Mouse (Mus musculus) liver, embryonic 15.5 days (tissue): ENCODE results near the gene Syne1. TPM values are rescaled to one million over a fixed set of nuclear protein-coding genes. Genes with fewer than 3 reads are reported as not detected.

Experiments
- ATAC-seq: fragments of 200-750 bp; cut with Nextera tagmentation; 2 replicates; pipeline ENCODE4 v1.8.0; 2017; ENCODE audit warnings: moderate number of reproducible peaks, mild to moderate bottlenecking, moderate library complexity; ENCODE audit not compliant: insufficient read depth
- H3K27ac ChIP-seq: fragments of 300-500 bp; sonication (generic); replicated peaks from 2 replicates; pipeline ENCODE4 v1.5.1; 2015; ENCODE audit warnings: mild to moderate bottlenecking, inconsistent platforms
- H3K27me3 ChIP-seq: fragments of 300-500 bp; sonication (generic); 2 replicates; pipeline ENCODE4 v1.6.1; 2015; ENCODE audit warnings: mild to moderate bottlenecking, inconsistent platforms
- H3K36me3 ChIP-seq: fragments of 300-500 bp; sonication (generic); replicated peaks from 2 replicates; pipeline ENCODE4 v1.6.1; 2015; ENCODE audit warnings: moderate library complexity, mild to moderate bottlenecking, inconsistent platforms
- H3K4me1 ChIP-seq: fragments of 300-500 bp; sonication (generic); replicated peaks from 2 replicates; pipeline ENCODE4 v1.6.1; 2015; ENCODE audit warnings: inconsistent platforms
- H3K4me2 ChIP-seq: fragments of 300-500 bp; sonication (generic); 2 replicates; pipeline ENCODE4 v1.6.1; 2015; ENCODE audit warnings: moderate library complexity, mild to moderate bottlenecking, inconsistent platforms
- H3K4me3 ChIP-seq: fragments of 300-500 bp; sonication (generic); replicated peaks from 2 replicates; pipeline ENCODE4 v1.5.1; 2015; ENCODE audit warnings: mild to moderate bottlenecking, inconsistent platforms
- H3K9ac ChIP-seq: fragments of 300-500 bp; sonication (generic); 2 replicates; pipeline ENCODE4 v1.6.1; 2015; ENCODE audit warnings: moderate library complexity, mild to moderate bottlenecking, inconsistent platforms
- H3K9me3 ChIP-seq: fragments of 300-500 bp; sonication (generic); replicated peaks from 2 replicates; pipeline ENCODE4 v1.6.1; 2016; ENCODE audit warnings: inconsistent platforms
- WGBS: fragments of 180-500 bp; shearing (Covaris S2); methylation state at CpG from one replicate; pipeline ENCODE4 v1.1.7; 2015; ENCODE audit warnings: mixed read lengths; ENCODE audit not compliant: insufficient replicate concordance; 5-methylcytosine and 5-hydroxymethylcytosine counted together
- polyA plus RNA-seq: library from polyadenylated mRNA; unstranded; fragments of >200 nt; fragmentation: Nextera tagmentation; extraction: Ambion mirVana; gene quantifications from 2 replicates; pipeline ENCODE4 v1.2.1, GENCODE M21; 2015

Gene Syne1
- polyA plus RNA-seq, 1 experiment from 2014 or later = 4.4 TPM

GRCm38 (mm10) chr10:5139246-5139931, 411.9 kb downstream of the Syne1 start:
- Histone ChIP-seq H3K27me3 (no peaks in the 10 kb centered on the region), H3K4me1 (no peaks in the 10 kb centered on the region), H3K9ac (no peak overlapping the region), H3K4me3 (no peak overlapping the region), H3K36me3 (peaks cover 31% of the 10 kb centered on the region), H3K4me2 (no peak overlapping the region), H3K9me3 (no peaks in the 10 kb centered on the region), H3K27ac (no peak overlapping the region)
- no peak for ATAC-seq
- WGBS = 73% methylated on average over 3 of the region's 3 CpGs

GRCm38 (mm10) chr10:5132050-5132449, 419.2 kb downstream of the Syne1 start:
- no peak overlapping the region for H3K27ac ChIP-seq
- H3K9me3 ChIP-seq = no peaks in the 10 kb centered on the region
- H3K36me3 ChIP-seq = peaks cover 8% of the 10 kb centered on the region; the same call in 1 of the 2 replicates
- WGBS = 70% methylated on average over 3 of the region's 3 CpGs
- no peaks in the 10 kb centered on the region for H3K4me1 ChIP-seq
- H3K9ac ChIP-seq = no peak overlapping the region
- ATAC-seq = no peak
- H3K27me3 ChIP-seq = no peaks in the 10 kb centered on the region
- no peak overlapping the region for H3K4me3 ChIP-seq
- H3K4me2 ChIP-seq = no peak overlapping the region

GRCm38 (mm10) chr10:5130495-5130894, 420.8 kb downstream of the Syne1 start:
- ATAC-seq = no peak

GRCm38 (mm10) chr10:5124757-5125156, 426.5 kb downstream of the Syne1 start:
- Histone ChIP-seq H3K27me3 (no peaks in the 10 kb centered on the region), H3K4me1 (no peaks in the 10 kb centered on the region), H3K27ac (no peak overlapping the region), H3K4me3 (no peak overlapping the region), H3K4me2 (no peak overlapping the region), H3K36me3 (peaks cover 42% of the 10 kb centered on the region), H3K9me3 (no peaks in the 10 kb centered on the region), H3K9ac (no peak overlapping the region)
- WGBS = 81% methylated on average over 7 of the region's 7 CpGs
- no peak for ATAC-seq

More at GRCm38 (mm10) chr10:5130495-5130894, 420.8 kb downstream of the Syne1 start:
- no peaks in the 10 kb centered on the region for H3K4me1 ChIP-seq
- H3K9me3 ChIP-seq = no peaks in the 10 kb centered on the region
- no peak overlapping the region for H3K9ac ChIP-seq
- H3K4me2 ChIP-seq = no peak overlapping the region
- no peak overlapping the region for H3K4me3 ChIP-seq
- H3K36me3 ChIP-seq = peaks cover 20% of the 10 kb centered on the region
- no peaks in the 10 kb centered on the region for H3K27me3 ChIP-seq
- 58% methylated on average over 1 of the region's 1 CpGs for WGBS
- no peak overlapping the region for H3K27ac ChIP-seq

GRCm38 (mm10) chr10:5116720-5117119, 434.6 kb downstream of the Syne1 start:
- H3K27me3 ChIP-seq = no peaks in the 10 kb centered on the region
- no peaks in the 10 kb centered on the region for H3K9me3 ChIP-seq
- no peak overlapping the region for H3K9ac ChIP-seq
- 68% methylated on average over 6 of the region's 6 CpGs for WGBS
- H3K27ac ChIP-seq = no peak overlapping the region
- H3K4me1 ChIP-seq = no peaks in the 10 kb centered on the region
- no peak overlapping the region for H3K4me3 ChIP-seq
- no peak for ATAC-seq
- H3K4me2 ChIP-seq = no peak overlapping the region
- peaks cover 46% of the 10 kb centered on the region for H3K36me3 ChIP-seq

DNA sequence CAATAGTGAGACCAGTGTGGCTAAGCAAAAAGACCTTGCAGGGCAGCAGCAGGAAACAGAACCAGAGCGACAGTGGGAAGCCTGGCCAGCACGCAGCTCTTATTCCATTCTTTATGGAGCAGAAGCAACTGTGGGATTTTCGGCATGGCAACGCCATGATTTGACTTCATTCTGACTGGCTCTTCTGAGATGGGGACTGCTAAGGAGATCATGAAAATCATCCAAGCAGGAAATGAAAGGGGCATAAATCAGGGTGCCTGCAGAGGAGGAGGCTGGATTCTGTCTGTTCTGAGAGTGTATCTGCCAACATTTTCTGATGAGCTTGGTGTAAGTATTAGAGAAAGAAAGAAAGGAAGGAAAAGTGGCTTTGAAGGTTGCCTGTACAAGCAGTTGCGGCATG, 435.1 kb downstream of the Syne1 start:
- Histone ChIP-seq H3K4me1 (no peaks in the 10 kb centered on the region), H3K4me3 (no peak overlapping the region), H3K9me3 (no peaks in the 10 kb centered on the region), H3K9ac (no peak overlapping the region), H3K36me3 (peaks cover 50% of the 10 kb centered on the region), H3K4me2 (no peak overlapping the region), H3K27ac (no peak overlapping the region), H3K27me3 (no peaks in the 10 kb centered on the region)
- WGBS = 80% methylated on average over 5 of the region's 5 CpGs
- no peak for ATAC-seq

DNA sequence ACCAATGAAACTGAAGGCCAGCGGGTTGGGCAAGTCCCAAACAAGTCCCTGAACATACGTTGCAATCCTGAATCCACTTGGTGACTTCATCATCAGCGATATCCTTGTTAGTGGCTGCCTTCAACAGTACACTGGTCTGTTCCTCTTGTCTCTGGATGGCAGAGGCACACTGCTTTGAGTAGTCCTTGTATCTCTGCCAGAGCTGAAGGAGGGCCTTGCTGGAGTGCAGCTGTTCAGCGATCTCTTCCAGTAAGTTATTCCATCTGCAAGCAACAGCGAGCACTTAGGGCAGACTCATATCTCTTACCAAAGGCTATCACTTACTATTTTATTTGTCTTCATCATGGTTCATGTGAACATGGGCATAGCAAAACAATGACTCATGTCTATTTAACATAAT, 440.5 kb downstream of the Syne1 start:
- H3K4me2 ChIP-seq = no peak overlapping the region
- 78% methylated on average over 5 of the region's 5 CpGs for WGBS
- H3K27ac ChIP-seq = no peak overlapping the region
- H3K27me3 ChIP-seq = no peaks in the 10 kb centered on the region
- no peaks in the 10 kb centered on the region for H3K9me3 ChIP-seq
- H3K4me3 ChIP-seq = no peak overlapping the region
- H3K4me1 ChIP-seq = no peaks in the 10 kb centered on the region
- no peak overlapping the region for H3K9ac ChIP-seq
- no peak for ATAC-seq
- peaks cover 68% of the 10 kb centered on the region for H3K36me3 ChIP-seq

DNA sequence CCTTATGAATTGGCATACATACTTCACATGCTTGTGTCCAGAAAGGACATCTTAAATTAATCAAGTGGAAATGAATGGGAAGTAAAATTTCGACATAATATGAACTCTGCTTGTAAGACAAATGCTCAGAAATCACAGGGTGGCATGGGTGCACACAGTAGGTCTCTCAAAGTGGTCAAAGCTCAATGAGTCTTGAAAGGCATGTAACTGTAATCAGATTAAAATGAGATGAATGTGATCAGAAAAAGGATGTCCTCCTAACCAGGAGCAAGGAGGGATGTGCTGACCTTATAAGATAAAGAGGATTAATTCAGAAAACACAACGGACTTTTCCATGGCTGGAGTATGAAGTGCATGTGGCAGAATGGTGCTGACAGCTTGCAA, 453.5 kb downstream of the Syne1 start:
- no peaks in the 10 kb centered on the region for H3K4me1 ChIP-seq
- no peaks in the 10 kb centered on the region for H3K9me3 ChIP-seq
- peaks cover 25% of the 10 kb centered on the region for H3K36me3 ChIP-seq
- no peak overlapping the region for H3K27ac ChIP-seq
- H3K4me3 ChIP-seq = no peak overlapping the region
- 52% methylated on average over 2 of the region's 2 CpGs for WGBS
- no peaks in the 10 kb centered on the region for H3K27me3 ChIP-seq
- ATAC-seq = no peak
- no peak overlapping the region for H3K4me2 ChIP-seq
- H3K9ac ChIP-seq = no peak overlapping the region

DNA sequence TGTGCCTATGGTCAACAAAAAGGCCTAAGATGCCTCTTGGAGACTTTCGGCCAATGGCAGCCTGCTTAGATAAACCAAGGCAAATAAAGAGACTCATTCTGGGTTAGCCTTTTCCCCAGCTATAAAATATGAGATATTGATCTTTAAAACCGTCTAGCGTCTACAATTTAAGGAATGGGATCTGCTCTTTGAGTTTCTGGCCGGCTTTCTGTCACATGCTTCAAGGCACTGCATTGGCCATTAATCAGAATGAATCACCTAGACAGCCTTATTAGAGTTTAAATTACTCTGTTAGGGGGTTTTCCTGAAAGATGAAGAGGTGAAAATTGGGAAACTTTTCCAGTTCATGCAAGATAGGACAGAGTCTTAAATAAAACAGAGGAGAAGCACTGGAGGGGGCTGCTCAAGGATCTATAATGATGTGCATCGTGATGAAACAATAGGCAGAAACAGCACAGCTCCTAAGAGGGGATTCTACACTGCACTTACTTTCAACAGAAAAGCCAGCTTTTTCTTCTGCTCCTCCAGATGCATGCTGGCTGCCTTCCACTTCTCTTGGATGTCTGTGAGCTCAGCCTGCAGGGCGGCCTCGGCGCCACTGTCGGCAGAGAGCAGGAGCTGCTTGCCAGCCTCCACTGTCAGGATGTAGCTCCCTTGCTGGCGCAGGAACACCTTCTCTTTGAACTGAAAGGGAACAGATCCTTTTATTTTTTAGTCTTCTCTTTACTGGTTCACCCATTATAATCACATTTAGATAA, 454.1 kb downstream of the Syne1 start:
- ATAC-seq = no peak
- H3K27me3 ChIP-seq = no peaks in the 10 kb centered on the region
- no peak overlapping the region for H3K4me2 ChIP-seq
- no peak overlapping the region for H3K27ac ChIP-seq
- H3K9me3 ChIP-seq = no peaks in the 10 kb centered on the region
- no peak overlapping the region for H3K9ac ChIP-seq
- no peak overlapping the region for H3K4me3 ChIP-seq
- 70% methylated on average over 10 of the region's 10 CpGs for WGBS
- peaks cover 25% of the 10 kb centered on the region for H3K36me3 ChIP-seq
- H3K4me1 ChIP-seq = no peaks in the 10 kb centered on the region

DNA sequence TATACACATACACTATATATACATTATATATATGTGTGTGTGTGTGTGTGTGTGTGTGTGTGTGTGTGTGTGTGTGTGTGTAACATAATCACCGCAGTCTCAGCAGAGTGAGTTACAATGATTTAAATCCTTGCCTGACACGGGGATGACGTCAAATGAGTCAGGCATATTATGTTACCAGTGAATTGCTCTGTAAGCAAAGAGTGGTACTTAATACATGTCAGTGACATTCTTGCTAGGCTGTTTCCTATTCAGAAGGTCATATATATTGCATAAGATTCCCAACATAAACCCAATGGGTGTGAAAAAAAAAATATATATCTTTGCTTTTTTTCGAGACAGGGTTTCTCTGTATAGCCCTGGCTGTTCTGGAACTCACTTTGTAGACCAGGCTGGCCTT, 462.1 kb downstream of the Syne1 start:
- no peak for ATAC-seq
- Histone ChIP-seq H3K36me3 (peaks cover 3% of the 10 kb centered on the region), H3K9ac (no peak overlapping the region), H3K27ac (no peak overlapping the region), H3K9me3 (no peaks in the 10 kb centered on the region), H3K4me1 (no peaks in the 10 kb centered on the region), H3K27me3 (no peaks in the 10 kb centered on the region), H3K4me2 (no peak overlapping the region), H3K4me3 (no peak overlapping the region)
- WGBS = 82% methylated on average over 4 of the region's 4 CpGs

- Histone ChIP-seq H3K27ac (no peak overlapping the region), H3K36me3 (peaks cover 3% of the 10 kb centered on the region), H3K4me2 (no peak overlapping the region), H3K9me3 (no peaks in the 10 kb centered on the region), H3K27me3 (no peaks in the 10 kb centered on the region), H3K4me3 (no peak overlapping the region), H3K4me1 (no peaks in the 10 kb centered on the region), H3K9ac (no peak overlapping the region)
- no peak for ATAC-seq
- 75% methylated on average over 7 of the region's 7 CpGs for WGBS
Observed at GRCm38 (mm10) chr10:5087336-5087735, 463.9 kb downstream of the Syne1 start.
